Mouse (Mus musculus): ENCODE results near the gene Tulp1. TPM values are rescaled to one million over a fixed set of nuclear protein-coding genes. Genes with fewer than 3 reads are reported as not detected.

Gene Tulp1
- polyA plus RNA-seq, 1 experiment from 2014 or later, result 3.3 TPM

GRCm38 (mm10) chr17:28341091-28341490, 23.9 kb downstream of the Tulp1 start:
- peak; percentile 99 for DNase-seq (ENCODE audit: low spot score)
- TF ChIP-seq EP300 (optimal IDR thresholded peaks at IDR 0.05) (peak; percentile 93), CTCF (IDR thresholded peaks at IDR 0.05; ENCODE audit: low read depth) (no peak)
- 1% methylated on average over 26 of the region's 26 CpGs for WGBS
- peaks cover 39% of the 10 kb centered on the region for H3K4me1 ChIP-seq (replicated peaks; ENCODE audit: control insufficient read depth, insufficient read depth)
- H3K4me3 ChIP-seq (ENCODE audit: low read depth, low read length), result no peak overlapping the region; the same call in 1 of the 2 replicates
- peaks cover 11% of the 10 kb centered on the region; the same call in 1 of the 2 replicates for H3K36me3 ChIP-seq (ENCODE audit: control insufficient read depth, insufficient read depth, low read length)
- H3K4me2 ChIP-seq (replicated peaks; ENCODE audit: low read depth), result peak overlapping the region; percentile 51
- H3K27me3 ChIP-seq (ENCODE audit: control insufficient read depth, insufficient read depth, low read length), result no peaks in the 10 kb centered on the region
- H3K9ac ChIP-seq (ENCODE audit: low read length), result peak overlapping the region; percentile 60
- no peaks in the 10 kb centered on the region for H3K9me3 ChIP-seq (ENCODE audit: control insufficient read depth, low read length)
- peak; percentile 94 for ATAC-seq (ENCODE audit: low FRiP score, low TSS enrichment)
- H3K27ac ChIP-seq (replicated peaks), result peak overlapping the region; percentile 91

- Histone ChIP-seq H3K4me3 (ENCODE audit: low read depth, low read length) (no peak overlapping the region), H3K4me1 (replicated peaks; ENCODE audit: control insufficient read depth, insufficient read depth) (peaks cover 33% of the 10 kb centered on the region), H3K27me3 (ENCODE audit: control insufficient read depth, insufficient read depth, low read length) (no peaks in the 10 kb centered on the region), H3K4me2 (replicated peaks; ENCODE audit: low read depth) (peak overlapping the region; percentile 51), H3K36me3 (ENCODE audit: control insufficient read depth, insufficient read depth, low read length) (peaks cover 11% of the 10 kb centered on the region; the same call in 1 of the 2 replicates), H3K9me3 (ENCODE audit: control insufficient read depth, low read length) (no peaks in the 10 kb centered on the region), H3K9ac (ENCODE audit: low read length) (peak overlapping the region; percentile 55), H3K27ac (replicated peaks) (peak overlapping the region; percentile 86)
- DNase-seq (ENCODE audit: low spot score) (no peak), ATAC-seq (ENCODE audit: low FRiP score, low TSS enrichment) (peak; percentile 7; the same call in 1 of the 2 replicates)
- no peak for TF ChIP-seq CTCF (IDR thresholded peaks at IDR 0.05; ENCODE audit: low read depth)
- no peak for TF ChIP-seq EP300 (optimal IDR thresholded peaks at IDR 0.05)
- 45% methylated on average over 7 of the region's 7 CpGs for WGBS
Observed at GRCm38 (mm10) chr17:28340578-28340977, 24.4 kb downstream of the Tulp1 start.

- H3K9ac ChIP-seq (ENCODE audit: low read length), result no peak overlapping the region
- no peak overlapping the region for H3K4me3 ChIP-seq (ENCODE audit: low read depth, low read length)
- no peak for TF ChIP-seq CTCF (IDR thresholded peaks at IDR 0.05; ENCODE audit: low read depth)
- TF ChIP-seq EP300 (optimal IDR thresholded peaks at IDR 0.05), result no peak
- H3K36me3 ChIP-seq (ENCODE audit: control insufficient read depth, insufficient read depth, low read length), result peaks cover 18% of the 10 kb centered on the region
- no peak overlapping the region for H3K27ac ChIP-seq (replicated peaks)
- no peak overlapping the region for H3K4me2 ChIP-seq (replicated peaks; ENCODE audit: low read depth)
- H3K4me1 ChIP-seq (replicated peaks; ENCODE audit: control insufficient read depth, insufficient read depth), result peaks cover 11% of the 10 kb centered on the region; the same call in 1 of the 2 replicates
- no peaks in the 10 kb centered on the region for H3K9me3 ChIP-seq (ENCODE audit: control insufficient read depth, low read length)
- ATAC-seq (ENCODE audit: low FRiP score, low TSS enrichment) (no peak), DNase-seq (ENCODE audit: low spot score) (no peak)
- 88% methylated on average over 7 of the region's 7 CpGs for WGBS
- H3K27me3 ChIP-seq (ENCODE audit: control insufficient read depth, insufficient read depth, low read length), result no peaks in the 10 kb centered on the region
Observed at GRCm38 (mm10) chr17:28337547-28337946, 27.5 kb downstream of the Tulp1 start.

GRCm38 (mm10) chr17:28335267-28335666, 29.8 kb downstream of the Tulp1 start:
- Histone ChIP-seq H3K27ac (replicated peaks) (no peak overlapping the region), H3K4me1 (replicated peaks; ENCODE audit: control insufficient read depth, insufficient read depth) (peaks cover under 1% of the 10 kb centered on the region; the same call in 1 of the 2 replicates), H3K4me2 (replicated peaks; ENCODE audit: low read depth) (no peak overlapping the region), H3K27me3 (ENCODE audit: control insufficient read depth, insufficient read depth, low read length) (no peaks in the 10 kb centered on the region), H3K4me3 (ENCODE audit: low read depth, low read length) (no peak overlapping the region), H3K9me3 (ENCODE audit: control insufficient read depth, low read length) (no peaks in the 10 kb centered on the region), H3K9ac (ENCODE audit: low read length) (no peak overlapping the region), H3K36me3 (ENCODE audit: control insufficient read depth, insufficient read depth, low read length) (peaks cover 28% of the 10 kb centered on the region)
- TF ChIP-seq CTCF (IDR thresholded peaks at IDR 0.05; ENCODE audit: low read depth) (no peak), EP300 (optimal IDR thresholded peaks at IDR 0.05) (no peak)
- WGBS, result 71% methylated on average over 10 of the region's 10 CpGs
- ATAC-seq (ENCODE audit: low FRiP score, low TSS enrichment) (no peak), DNase-seq (ENCODE audit: low spot score) (no peak)

GRCm38 (mm10) chr17:28332915-28333546, 32.0 kb downstream of the Tulp1 start:
- H3K27me3 ChIP-seq (ENCODE audit: control insufficient read depth, insufficient read depth, low read length), result no peaks in the 10 kb centered on the region
- H3K27ac ChIP-seq (replicated peaks), result 0 out of 2 replicates have a peak overlapping the region, but pooled peaks have one; percentile 18
- no peak overlapping the region for H3K4me3 ChIP-seq (ENCODE audit: low read depth, low read length)
- 0 out of 2 replicates have a peak overlapping the region, but pooled peaks have one; percentile 13 for H3K9ac ChIP-seq (ENCODE audit: low read length)
- ATAC-seq (ENCODE audit: low FRiP score, low TSS enrichment) (no peak), DNase-seq (ENCODE audit: low spot score) (no peak)
- 0 out of 2 replicates have a peak, but pooled peaks cover 2% of the 10 kb centered on the region for H3K4me1 ChIP-seq (replicated peaks; ENCODE audit: control insufficient read depth, insufficient read depth)
- H3K36me3 ChIP-seq (ENCODE audit: control insufficient read depth, insufficient read depth, low read length), result peaks cover 19% of the 10 kb centered on the region
- H3K9me3 ChIP-seq (ENCODE audit: control insufficient read depth, low read length), result no peaks in the 10 kb centered on the region
- 38% methylated on average over 31 of the region's 31 CpGs for WGBS
- no peak for TF ChIP-seq CTCF (IDR thresholded peaks at IDR 0.05; ENCODE audit: low read depth)
- no peak for TF ChIP-seq EP300 (optimal IDR thresholded peaks at IDR 0.05)
- no peak overlapping the region for H3K4me2 ChIP-seq (replicated peaks; ENCODE audit: low read depth)
